Mouse (Mus musculus) gastrocnemius, postnatal 14 days (tissue): ENCODE results near the gene Srpx. TPM values are rescaled to one million over a fixed set of nuclear protein-coding genes. Genes with fewer than 3 reads are reported as not detected.
A peak's percentile ranks its signal among the peaks of the same experiment; 100 is the strongest.

Source experiments
- DNase-seq: peaks from one replicate; pipeline ENCODE4 v3.0.0; 2021; ENCODE audit warnings: mixed read lengths
- intact Hi-C: fragments of 180-260 bp; cut with DNase I; formaldehyde crosslinking; loops from one replicate; pipeline ENCODE4 v1.15.1; 2025; ENCODE audit warnings: low total_unique reads
- long read RNA-seq, 2 experiments: library from polyadenylated mRNA; stranded (forward); transcript quantifications; one replicate each; pipeline ENCODE4 v2.0.0; 2021
- total RNA-seq, 2 experiments: library from RNA; stranded (reverse); gene quantifications; 2 replicates each; pipeline ENCODE4 v1.2.3; 2021

Srpx gene
- total RNA-seq: 10 to 100 TPM; 14.1 to 14.2 TPM
- long read RNA-seq, experiment 1, partial matches to known transcripts: 0 of 6 reads
- long read RNA-seq, experiment 1, other reads (novel, unspliced or antisense): 0 of 6 reads
- long read RNA-seq, experiment 2, transcript Srpx-201 (10 exons, 2,477 nt): major isoform, 5 of 6 reads
- long read RNA-seq, experiment 2, partial matches to known transcripts: 1 of 6 reads
- long read RNA-seq, experiment 2, other reads (novel, unspliced or antisense): 0 of 6 reads

GRCm38 (mm10) chrX:10117065-10117719 is at the start of gene Srpx:
Gene Srpx (minus strand): TSS chrX:10117709.
- DNase-seq: peak; percentile 13
- intact Hi-C loops: no loop called here

GRCm38 (mm10) chrX:10152390-10152789 is 34.9 kb upstream of the Srpx start:
- intact Hi-C loops: no loop called here
- no peak for DNase-seq

- no peak for DNase-seq
- intact Hi-C loops: no loop called here
Measured at GRCm38 (mm10) chrX:10115780-10116179, 1.7 kb downstream of the Srpx start.

- intact Hi-C loops: no loop called here
- no peak for DNase-seq
Measured at GRCm38 (mm10) chrX:10110736-10111135, 6.8 kb downstream of the Srpx start.

GRCm38 (mm10) chrX:10108558-10108957 is 9.0 kb downstream of the Srpx start:
- no peak for DNase-seq
- intact Hi-C loops: no loop called here

GRCm38 (mm10) chrX:10105475-10105874 is 12.0 kb downstream of the Srpx start:
- intact Hi-C loops: no loop called here
- no peak for DNase-seq

- DNase-seq: no peak
- intact Hi-C loops: no loop called here
Measured at GRCm38 (mm10) chrX:10102739-10103138, 14.8 kb downstream of the Srpx start.

GRCm38 (mm10) chrX:10095797-10096196 is 21.7 kb downstream of the Srpx start:
- DNase-seq: no peak
- intact Hi-C loops: no loop called here

GRCm38 (mm10) chrX:10080385-10080784 is 37.1 kb downstream of the Srpx start:
- DNase-seq: no peak
- intact Hi-C loops: no loop called here

GRCm38 (mm10) chrX:10079981-10080380 is 37.5 kb downstream of the Srpx start:
- intact Hi-C loops: no loop called here

GRCm38 (mm10) chrX:10073966-10074365 is 43.5 kb downstream of the Srpx start:
- intact Hi-C loops: loop anchor here (5.0 kb wide), 1 partner anchor 42 kb away; no protein-coding TSS in a partner anchor
- DNase-seq: no peak

More at GRCm38 (mm10) chrX:10079981-10080380, 37.5 kb downstream of the Srpx start:
- DNase-seq: no peak

- DNase-seq: no peak
- intact Hi-C loops: loop anchor here (5.0 kb wide), 1 partner anchor 39 kb away; no protein-coding TSS in a partner anchor
Measured at GRCm38 (mm10) chrX:10071529-10071928, 46.0 kb downstream of the Srpx start.

GRCm38 (mm10) chrX:10070689-10071088 is 46.8 kb downstream of the Srpx start:
- intact Hi-C loops: loop anchor here (5.0 kb wide), 1 partner anchor 38 kb away; no protein-coding TSS in a partner anchor
- DNase-seq: peak; percentile 4

- intact Hi-C loops: no loop called here
- DNase-seq: no peak
Measured at GRCm38 (mm10) chrX:10069405-10069804, 48.1 kb downstream of the Srpx start.

GRCm38 (mm10) chrX:10063781-10064180 is 53.7 kb downstream of the Srpx start:
- intact Hi-C loops: no loop called here
- peak; percentile 13 for DNase-seq

- no peak for DNase-seq
- intact Hi-C loops: no loop called here
Measured at GRCm38 (mm10) chrX:10063361-10063760, 54.1 kb downstream of the Srpx start.

GRCm38 (mm10) chrX:10062201-10062600 is 55.3 kb downstream of the Srpx start:
- peak; percentile 13 for DNase-seq
- intact Hi-C loops: no loop called here

GRCm38 (mm10) chrX:10034666-10035065 is 82.8 kb downstream of the Srpx start:
- intact Hi-C loops: loop anchor here (5.0 kb wide), 1 partner anchor 38 kb away; no protein-coding TSS in a partner anchor

GRCm38 (mm10) chrX:10010202-10010601 is 107.3 kb downstream of the Srpx start:
- no peak for DNase-seq
- intact Hi-C loops: no loop called here

More at GRCm38 (mm10) chrX:10034666-10035065, 82.8 kb downstream of the Srpx start:
- no peak for DNase-seq

- DNase-seq: no peak
- intact Hi-C loops: no loop called here
Measured at GRCm38 (mm10) chrX:10007675-10008270, 109.7 kb downstream of the Srpx start.

- no peak for DNase-seq
- intact Hi-C loops: no loop called here
Measured at GRCm38 (mm10) chrX:10005946-10006345, 111.6 kb downstream of the Srpx start.
